Mouse (Mus musculus): ENCODE data around the gene Irf2bpl. TPM values are rescaled to one million over a fixed set of nuclear protein-coding genes. Genes with fewer than 3 reads are reported as not detected.

The Irf2bpl gene
- polyA plus RNA-seq, 2 experiments, result 1.4 TPM

GRCm38 (mm10) chr12:86838181-86838580 is 46.4 kb downstream of the Irf2bpl start:
- H3K36me3 ChIP-seq (replicated peaks; ENCODE audit: control insufficient read depth, insufficient read depth, low read depth), result no peaks in the 10 kb centered on the region
- no peaks in the 10 kb centered on the region for H3K27me3 ChIP-seq (ENCODE audit: control insufficient read depth, insufficient read depth, low read length)
- H3K4me3 ChIP-seq (ENCODE audit: insufficient read depth in 1 of 2, low read depth in 2 of 2, low read length in 2 of 2), result no peak overlapping the region
- H3K9ac ChIP-seq (replicated peaks), result no peak overlapping the region
- ATAC-seq (ENCODE audit: insufficient read depth), result no peak
- H3K4me1 ChIP-seq (replicated peaks; ENCODE audit: control insufficient read depth in 2 of 2, insufficient read depth in 2 of 2, low read length in 1 of 2), result peaks cover 24 to 34% of the 10 kb centered on the region in 2 experiments
- H3K27ac ChIP-seq, result no peak overlapping the region
- no peaks in the 10 kb centered on the region for H3K9me3 ChIP-seq (ENCODE audit: control insufficient read depth, low read length)
- no peak for TF ChIP-seq CTCF (IDR thresholded peaks at IDR 0.05; ENCODE audit: low read depth)
- no peak for TF ChIP-seq EP300 (IDR thresholded peaks at IDR 0.05; ENCODE audit: low read depth)
- DNase-seq (ENCODE audit: low read depth in 3 of 3, low spot score in 3 of 3), result no peak
- no peak overlapping the region for H3K4me2 ChIP-seq (ENCODE audit: low read depth)
- WGBS (ENCODE audit: insufficient replicate concordance), result 70% methylated on average over 2 of the region's 2 CpGs

- TF ChIP-seq CTCF (IDR thresholded peaks at IDR 0.05; ENCODE audit: low read depth) (no peak), EP300 (IDR thresholded peaks at IDR 0.05; ENCODE audit: low read depth) (no peak)
- ATAC-seq (ENCODE audit: insufficient read depth), result peak; percentile 88
- no peaks in the 10 kb centered on the region for H3K36me3 ChIP-seq (replicated peaks; ENCODE audit: control insufficient read depth, insufficient read depth, low read depth)
- 2% methylated on average over 23 of the region's 23 CpGs for WGBS (ENCODE audit: insufficient replicate concordance)
- peak overlapping the region; percentile 75 for H3K4me2 ChIP-seq (ENCODE audit: low read depth)
- H3K27ac ChIP-seq, result peak overlapping the region; percentile 50; the same call in 1 of the 2 replicates
- peak overlapping the region; percentile 37 for H3K9ac ChIP-seq (replicated peaks)
- peak overlapping the region; percentile 32 to 37 for H3K4me3 ChIP-seq (ENCODE audit: insufficient read depth in 1 of 2, low read depth in 2 of 2, low read length in 2 of 2)
- H3K4me1 ChIP-seq (replicated peaks; ENCODE audit: control insufficient read depth in 2 of 2, insufficient read depth in 2 of 2, low read length in 1 of 2), result peaks cover 39 to 50% of the 10 kb centered on the region in 2 experiments
- peak; percentile 66 to 75 (median 70) for DNase-seq (ENCODE audit: low read depth in 3 of 3, low spot score in 3 of 3)
- no peaks in the 10 kb centered on the region for H3K9me3 ChIP-seq (ENCODE audit: control insufficient read depth, low read length)
- H3K27me3 ChIP-seq (ENCODE audit: control insufficient read depth, insufficient read depth, low read length), result no peaks in the 10 kb centered on the region
Measured at GRCm38 (mm10) chr12:86836431-86837047, 48.1 kb downstream of the Irf2bpl start.

GRCm38 (mm10) chr12:86835899-86836298 is 48.7 kb downstream of the Irf2bpl start:
- no peak for ATAC-seq (ENCODE audit: insufficient read depth)
- Histone ChIP-seq H3K9ac (replicated peaks) (no peak overlapping the region; the same call in 1 of the 2 replicates), H3K27ac (no peak overlapping the region), H3K4me2 (ENCODE audit: low read depth) (peak overlapping the region; percentile 75), H3K4me1 (replicated peaks; ENCODE audit: control insufficient read depth in 2 of 2, insufficient read depth in 2 of 2, low read length in 1 of 2) (peaks cover 39 to 50% of the 10 kb centered on the region in 2 experiments), H3K9me3 (ENCODE audit: control insufficient read depth, low read length) (no peaks in the 10 kb centered on the region), H3K36me3 (replicated peaks; ENCODE audit: control insufficient read depth, insufficient read depth, low read depth) (no peaks in the 10 kb centered on the region), H3K27me3 (ENCODE audit: control insufficient read depth, insufficient read depth, low read length) (no peaks in the 10 kb centered on the region), H3K4me3 (ENCODE audit: insufficient read depth in 1 of 2, low read depth in 2 of 2, low read length in 2 of 2) (no peak overlapping the region)
- no peak for TF ChIP-seq EP300 (IDR thresholded peaks at IDR 0.05; ENCODE audit: low read depth)
- no peak for TF ChIP-seq CTCF (IDR thresholded peaks at IDR 0.05; ENCODE audit: low read depth)
- WGBS (ENCODE audit: insufficient replicate concordance), result 35% methylated on average over 3 of the region's 3 CpGs
- DNase-seq (ENCODE audit: low read depth in 3 of 3, low spot score in 3 of 3), result no peak

GRCm38 (mm10) chr12:86834416-86834772 is 50.2 kb downstream of the Irf2bpl start:
- Histone ChIP-seq H3K27ac (peak overlapping the region; percentile 66), H3K4me3 (ENCODE audit: insufficient read depth in 1 of 2, low read depth in 2 of 2, low read length in 2 of 2) (no peak overlapping the region), H3K9ac (replicated peaks) (no peak overlapping the region), H3K4me2 (ENCODE audit: low read depth) (no peak overlapping the region; the same call in 1 of the 2 replicates), H3K27me3 (ENCODE audit: control insufficient read depth, insufficient read depth, low read length) (no peaks in the 10 kb centered on the region), H3K36me3 (replicated peaks; ENCODE audit: control insufficient read depth, insufficient read depth, low read depth) (no peaks in the 10 kb centered on the region), H3K9me3 (ENCODE audit: control insufficient read depth, low read length) (no peaks in the 10 kb centered on the region), H3K4me1 (replicated peaks; ENCODE audit: control insufficient read depth in 2 of 2, insufficient read depth in 2 of 2, low read length in 1 of 2) (peaks cover 45 to 57% of the 10 kb centered on the region in 2 experiments)
- DNase-seq (ENCODE audit: low read depth in 3 of 3, low spot score in 3 of 3) (peak in 2 of 3 experiments; percentile 34 to 49), ATAC-seq (ENCODE audit: insufficient read depth) (peak; percentile 21)
- peak; percentile 23; the same call in 1 of the 2 replicates for TF ChIP-seq EP300 (IDR thresholded peaks at IDR 0.05; ENCODE audit: low read depth)
- TF ChIP-seq CTCF (IDR thresholded peaks at IDR 0.05; ENCODE audit: low read depth), result no peak
- WGBS (ENCODE audit: insufficient replicate concordance), result 8% methylated on average over 3 of the region's 3 CpGs

GRCm38 (mm10) chr12:86833711-86834415 is 50.7 kb downstream of the Irf2bpl start:
- Histone ChIP-seq H3K27me3 (ENCODE audit: control insufficient read depth, insufficient read depth, low read length) (no peaks in the 10 kb centered on the region), H3K27ac (peak overlapping the region; percentile 66), H3K4me1 (replicated peaks; ENCODE audit: control insufficient read depth in 2 of 2, insufficient read depth in 2 of 2, low read length in 1 of 2) (peaks cover 47 to 58% of the 10 kb centered on the region in 2 experiments), H3K9ac (replicated peaks) (0 out of 2 replicates have a peak overlapping the region, but pooled peaks have one; percentile 13), H3K36me3 (replicated peaks; ENCODE audit: control insufficient read depth, insufficient read depth, low read depth) (no peaks in the 10 kb centered on the region), H3K4me3 (ENCODE audit: insufficient read depth in 1 of 2, low read depth in 2 of 2, low read length in 2 of 2) (no peak overlapping the region), H3K9me3 (ENCODE audit: control insufficient read depth, low read length) (no peaks in the 10 kb centered on the region), H3K4me2 (ENCODE audit: low read depth) (peak overlapping the region; percentile 11; the same call in 1 of the 2 replicates)
- 9% methylated on average over 6 of the region's 6 CpGs for WGBS (ENCODE audit: insufficient replicate concordance)
- ATAC-seq (ENCODE audit: insufficient read depth) (0 out of 2 replicates have a peak, but pooled peaks have one; percentile 9), DNase-seq (ENCODE audit: low read depth in 3 of 3, low spot score in 3 of 3) (peak in 2 of 3 experiments; percentile 31 to 62)
- TF ChIP-seq EP300 (IDR thresholded peaks at IDR 0.05; ENCODE audit: low read depth) (no peak), CTCF (IDR thresholded peaks at IDR 0.05; ENCODE audit: low read depth) (no peak)

Data from liver, embryonic 14.5 days (tissue).